Mouse (Mus musculus) urinary bladder, adult 18-20 months (tissue): ENCODE measurements around the gene Kif1bp.

Source experiments
- DNase-seq, 2 experiments: peaks; one replicate each; pipeline ENCODE4 v3.0.0; 2022; ENCODE audit warnings: low spot score in 2 of 2, mixed read lengths in 2 of 2

Gene Kif1bp

GRCm38 (mm10) chr10:62556558-62556901 is 21.7 kb downstream of the Kif1bp start:
- no peak for DNase-seq

GRCm38 (mm10) chr10:62555705-62556557 is 22.3 kb downstream of the Kif1bp start:
- DNase-seq: no peak

- no peak for DNase-seq
These were observed 24.6 kb downstream of the Kif1bp start for GRCm38 (mm10) chr10:62553611-62554091.

GRCm38 (mm10) chr10:62550787-62551300 is 27.4 kb downstream of the Kif1bp start:
- DNase-seq: no peak

- peak; percentile 27 to 49 for DNase-seq
These were observed 28.6 kb downstream of the Kif1bp start for GRCm38 (mm10) chr10:62549523-62550166.

GRCm38 (mm10) chr10:62546441-62546840 is 31.8 kb downstream of the Kif1bp start:
- DNase-seq: no peak

- no peak for DNase-seq
These were observed 32.5 kb downstream of the Kif1bp start for GRCm38 (mm10) chr10:62545759-62546158.

GRCm38 (mm10) chr10:62544316-62544715 is 33.9 kb downstream of the Kif1bp start:
- DNase-seq: no peak

- no peak for DNase-seq
These were observed 34.9 kb downstream of the Kif1bp start for GRCm38 (mm10) chr10:62543399-62543808.

- no peak for DNase-seq
These were observed 35.3 kb downstream of the Kif1bp start for GRCm38 (mm10) chr10:62542928-62543327.

- DNase-seq: no peak
These were observed 35.8 kb downstream of the Kif1bp start for GRCm38 (mm10) chr10:62542507-62542906.

GRCm38 (mm10) chr10:62541499-62541898 is 36.8 kb downstream of the Kif1bp start:
- DNase-seq: no peak

- no peak for DNase-seq
These were observed 37.5 kb downstream of the Kif1bp start for GRCm38 (mm10) chr10:62540800-62541199.

GRCm38 (mm10) chr10:62534509-62534908 is 43.7 kb downstream of the Kif1bp start:
- DNase-seq: no peak

- no peak for DNase-seq
These were observed 45.4 kb downstream of the Kif1bp start for GRCm38 (mm10) chr10:62532832-62533231.

- no peak for DNase-seq
These were observed 48.1 kb downstream of the Kif1bp start for GRCm38 (mm10) chr10:62530183-62530582.

- no peak for DNase-seq
These were observed 50.9 kb downstream of the Kif1bp start, which contains the start of gene Srgn for GRCm38 (mm10) chr10:62527351-62527750. Srgn (minus strand) TSS chr10:62527451.

- no peak for DNase-seq
These were observed 55.8 kb downstream of the Kif1bp start for GRCm38 (mm10) chr10:62522346-62522950.

GRCm38 (mm10) chr10:62521763-62522162 is 56.5 kb downstream of the Kif1bp start:
- no peak for DNase-seq

- DNase-seq: no peak
These were observed 57.3 kb downstream of the Kif1bp start for GRCm38 (mm10) chr10:62520911-62521310.

GRCm38 (mm10) chr10:62517511-62517910 is 60.7 kb downstream of the Kif1bp start:
- no peak for DNase-seq

GRCm38 (mm10) chr10:62512855-62513254 is 65.4 kb downstream of the Kif1bp start:
- no peak for DNase-seq
